Mouse (Mus musculus) layer of hippocampus, adult 9-11 months (tissue): ENCODE results near the gene Vdac1.
"Not testable (repeated sequence)": the region's sequence is repeated elsewhere in the genome, so short reads cannot be mapped to it uniquely, and the experiment has no call there.

Experiments
- DNase-seq: peaks from one replicate; pipeline ENCODE4 v3.0.0; 2022

Vdac1 gene

GRCm38 (mm10) chr11:52377579-52377978, 16.9 kb downstream of the Vdac1 start:
- DNase-seq: no peak

DNA sequence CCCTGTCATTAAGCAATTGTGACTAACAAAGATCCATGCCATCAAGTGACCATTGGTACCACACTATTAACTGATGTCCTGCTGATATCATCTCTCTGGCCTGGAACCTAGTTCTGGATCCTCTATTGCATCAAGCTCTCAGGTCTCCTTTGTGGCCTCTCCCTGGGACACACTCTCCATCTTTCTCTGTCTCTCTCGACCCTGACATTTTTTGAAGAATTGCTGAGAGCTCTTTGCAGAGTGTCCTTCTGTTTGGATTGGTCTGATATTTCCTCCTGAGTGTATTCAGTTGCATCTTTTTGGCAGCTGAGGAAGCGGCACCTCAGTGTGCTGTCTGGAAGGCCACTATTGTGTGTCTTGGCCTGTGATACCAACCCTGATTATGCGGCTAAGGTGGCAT, 18.6 kb downstream of the Vdac1 start:
- no peak for DNase-seq

DNA sequence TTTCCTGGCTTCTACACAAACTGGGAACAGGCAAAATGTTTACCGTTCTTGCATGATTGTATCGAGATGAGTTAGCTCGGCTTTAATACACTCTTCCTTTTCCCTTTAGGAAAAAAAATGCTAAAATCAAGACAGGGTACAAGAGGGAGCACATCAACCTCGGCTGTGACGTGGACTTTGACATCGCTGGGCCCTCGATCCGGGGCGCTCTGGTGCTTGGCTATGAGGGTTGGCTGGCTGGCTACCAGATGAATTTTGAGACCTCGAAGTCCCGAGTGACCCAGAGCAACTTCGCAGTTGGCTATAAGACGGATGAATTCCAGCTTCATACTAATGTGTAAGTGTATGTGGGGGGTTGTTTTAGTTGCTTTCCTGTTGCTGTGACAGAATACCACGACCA, 23.1 kb downstream of the Vdac1 start:
- no peak for DNase-seq

DNA sequence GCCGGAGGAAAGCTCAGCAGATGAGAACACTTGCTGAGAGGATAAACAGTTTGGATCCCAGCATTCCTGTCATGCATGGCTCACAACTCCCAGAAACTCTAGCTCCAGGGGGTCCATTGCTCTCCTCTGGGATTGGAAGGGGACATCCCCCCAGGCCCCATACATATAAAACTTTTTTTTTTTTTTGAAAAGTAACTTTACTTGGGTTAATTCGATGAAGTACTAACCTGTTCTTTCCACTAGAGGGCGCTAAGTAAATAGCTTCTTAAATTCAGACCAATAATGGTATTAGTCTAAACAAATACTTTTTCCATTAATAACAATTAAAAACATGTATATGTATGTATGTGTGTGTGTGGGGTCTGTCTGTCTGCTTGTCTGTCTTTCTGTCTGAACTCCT, 24.0 kb downstream of the Vdac1 start:
- no peak for DNase-seq

- no peak for DNase-seq
Measured at GRCm38 (mm10) chr11:52386892-52387291, 26.2 kb downstream of the Vdac1 start.

DNA sequence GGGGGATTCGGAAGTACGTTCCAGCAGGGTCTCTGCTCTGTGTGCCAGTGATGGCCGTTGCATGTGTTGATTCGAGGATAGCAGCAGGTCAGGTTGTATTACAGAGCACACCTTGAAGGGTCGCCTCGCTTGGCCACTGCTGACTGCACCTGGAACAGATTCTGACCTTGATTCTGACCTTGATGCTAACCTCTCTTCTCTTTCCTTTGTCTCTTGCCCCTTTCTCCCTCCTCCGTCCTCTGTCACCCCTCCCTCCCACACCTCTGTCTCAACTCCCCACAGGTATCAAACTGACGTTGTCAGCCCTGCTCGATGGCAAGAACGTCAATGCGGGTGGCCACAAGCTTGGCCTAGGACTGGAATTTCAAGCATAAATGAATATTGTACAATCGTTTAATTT, 27.5 kb downstream of the Vdac1 start:
- DNase-seq: no peak

- DNase-seq: not testable (repeated sequence)
Measured at GRCm38 (mm10) chr11:52388979-52389378, 28.3 kb downstream of the Vdac1 start.

DNA sequence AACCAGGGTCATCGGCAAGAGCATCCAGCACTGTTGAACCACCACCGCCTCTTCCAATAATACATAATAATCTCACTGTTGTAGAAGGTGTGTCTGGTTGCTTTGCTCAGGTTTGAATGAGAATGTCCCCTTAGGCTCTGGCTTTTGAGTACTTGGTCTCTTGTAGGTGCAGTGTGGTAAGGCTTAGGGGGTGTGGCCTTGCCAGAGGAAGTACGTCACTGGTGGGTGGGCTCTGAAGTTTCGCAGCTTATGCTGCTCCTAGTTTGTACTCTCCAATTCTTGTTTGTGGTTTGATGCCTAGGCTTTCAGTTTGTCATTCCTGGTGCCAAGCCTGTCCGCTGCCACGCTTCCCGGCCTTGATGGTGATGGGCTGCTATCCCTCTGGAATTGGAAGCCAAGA, 29.3 kb downstream of the Vdac1 start:
- no peak for DNase-seq

DNA sequence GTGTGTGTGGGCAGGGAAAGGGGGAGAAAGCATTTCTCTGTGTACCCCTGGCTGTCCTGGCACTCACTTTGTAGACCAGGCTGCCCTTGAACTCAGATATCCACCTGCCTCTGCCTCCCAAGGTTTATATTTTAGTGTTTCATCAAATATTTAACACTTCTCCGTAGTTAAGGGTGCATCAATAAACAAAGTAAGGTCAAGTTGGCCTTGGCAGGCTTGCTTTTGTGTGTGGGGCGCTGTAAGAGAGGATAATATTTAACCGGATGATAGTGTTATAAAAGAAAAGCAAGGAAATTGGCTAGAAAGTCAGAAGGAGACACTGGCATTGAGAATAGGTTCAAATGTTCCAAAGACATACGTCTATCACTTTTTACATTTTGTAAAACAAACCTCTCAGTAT, 33.8 kb downstream of the Vdac1 start:
- no peak for DNase-seq

DNA sequence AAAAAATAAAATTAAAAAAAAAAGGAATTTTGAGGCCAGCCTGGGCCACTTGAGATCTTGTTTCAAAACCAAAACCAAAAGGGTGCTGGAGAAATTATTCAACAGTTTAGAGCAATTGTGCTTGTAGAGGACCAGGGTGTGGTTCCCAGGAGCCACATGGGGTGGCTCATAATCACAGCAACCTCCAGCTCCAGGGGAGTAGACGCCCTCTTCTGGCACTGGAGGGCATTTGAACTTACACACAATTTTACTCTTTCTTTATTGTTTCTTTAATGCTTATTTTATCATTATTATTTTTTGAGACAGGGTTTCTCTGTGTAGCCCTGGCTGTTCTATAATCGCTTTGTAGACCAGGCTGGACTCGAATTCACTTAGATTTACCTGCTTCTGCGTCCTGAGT, 34.7 kb downstream of the Vdac1 start:
- no peak for DNase-seq

GRCm38 (mm10) chr11:52395940-52396596, 35.4 kb downstream of the Vdac1 start, which contains the start of gene 9530068E07Rik:
TSS of gene 9530068E07Rik (plus strand) at chr11:52396428.
- peak; percentile 94 for DNase-seq

- DNase-seq: no peak
Measured at GRCm38 (mm10) chr11:52396597-52397188, 36.0 kb downstream of the Vdac1 start.

DNA sequence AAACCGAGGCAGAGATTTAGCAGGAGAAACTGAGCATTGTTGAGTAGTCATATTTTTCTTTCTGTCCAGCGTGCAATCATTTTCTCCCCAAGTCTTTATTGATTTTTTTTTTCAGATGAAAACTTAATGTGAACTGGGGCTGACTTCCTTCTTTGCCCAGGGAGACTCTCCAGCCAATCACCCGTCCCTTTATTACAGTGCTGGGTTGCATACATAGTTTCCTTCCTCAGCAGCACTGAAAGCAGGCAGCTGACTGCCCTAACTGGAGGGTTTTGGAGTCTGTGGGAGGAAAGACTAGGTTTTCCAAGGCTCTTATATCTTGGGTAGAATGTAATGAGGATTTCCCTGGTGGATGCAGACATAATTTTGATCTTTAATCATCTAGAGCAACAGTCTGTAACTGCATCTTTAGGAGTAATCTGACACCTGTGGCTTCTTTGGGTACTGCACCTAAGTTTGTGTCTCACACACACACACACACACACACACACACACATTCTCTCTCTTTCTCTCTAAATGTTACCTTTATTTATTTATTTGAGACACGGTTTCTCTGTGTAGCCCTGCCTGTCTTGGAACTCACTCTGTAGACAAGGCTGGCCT, 36.8 kb downstream of the Vdac1 start:
- no peak for DNase-seq

DNA sequence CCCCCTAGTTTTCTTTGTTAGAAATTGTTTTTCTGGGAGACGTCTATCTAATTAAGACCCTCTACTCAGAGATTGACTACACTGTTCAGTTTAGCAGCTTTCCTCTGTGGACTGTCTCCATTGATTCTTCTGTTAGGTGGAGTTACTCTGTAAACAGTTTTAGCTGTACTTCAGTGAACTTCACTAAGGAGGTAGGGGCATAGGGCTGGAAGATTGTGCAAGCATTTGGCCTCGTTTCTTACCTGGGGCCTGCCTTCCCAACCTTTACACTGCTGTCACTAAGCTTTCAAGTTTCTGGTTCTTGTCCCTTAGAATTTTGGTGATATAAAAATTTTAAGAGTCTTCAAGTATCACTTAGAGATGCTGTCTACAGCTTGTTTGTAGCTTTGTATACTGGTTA, 40.8 kb downstream of the Vdac1 start:
- DNase-seq: no peak

DNA sequence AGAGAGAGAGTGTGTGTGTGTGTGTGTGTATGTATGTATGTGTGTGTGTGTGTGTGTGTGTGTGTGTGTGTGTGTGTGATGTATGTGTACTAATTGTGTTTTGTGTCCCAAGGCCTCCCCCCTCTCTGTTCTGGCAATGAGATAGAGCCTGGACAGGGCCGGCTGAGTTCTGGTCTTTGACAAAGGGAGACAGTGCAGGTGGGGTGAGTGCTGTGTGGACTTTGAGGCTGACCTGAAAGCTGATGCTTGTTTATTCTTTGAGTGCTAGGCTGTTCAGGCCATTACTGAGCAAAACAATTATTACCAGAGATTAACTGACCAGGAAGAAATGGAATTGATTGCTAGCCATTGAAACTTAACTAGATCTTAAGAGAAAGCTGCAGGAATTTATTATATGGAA, 41.9 kb downstream of the Vdac1 start:
- DNase-seq: no peak

DNA sequence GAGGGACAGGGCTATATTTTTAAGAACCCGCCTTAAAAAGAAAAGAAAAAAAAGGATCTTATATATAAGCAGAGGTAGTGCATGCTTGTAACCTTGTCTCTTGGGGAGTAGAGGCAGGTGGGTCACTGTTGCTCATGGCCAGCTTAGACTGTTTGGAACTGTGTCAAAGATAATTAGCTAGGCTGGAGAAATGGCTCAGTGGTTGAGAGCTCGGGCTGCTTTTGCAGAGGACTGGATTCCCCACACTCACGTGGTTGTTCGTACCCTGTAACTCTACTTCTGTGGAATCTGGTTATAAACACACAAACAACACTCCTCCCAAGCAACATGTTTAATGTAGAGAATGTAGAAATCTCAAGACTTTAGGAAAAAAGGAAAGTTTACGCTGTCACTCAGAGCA, 43.5 kb downstream of the Vdac1 start:
- no peak for DNase-seq

GRCm38 (mm10) chr11:52405196-52405688, 44.6 kb downstream of the Vdac1 start:
- DNase-seq: no peak

DNA sequence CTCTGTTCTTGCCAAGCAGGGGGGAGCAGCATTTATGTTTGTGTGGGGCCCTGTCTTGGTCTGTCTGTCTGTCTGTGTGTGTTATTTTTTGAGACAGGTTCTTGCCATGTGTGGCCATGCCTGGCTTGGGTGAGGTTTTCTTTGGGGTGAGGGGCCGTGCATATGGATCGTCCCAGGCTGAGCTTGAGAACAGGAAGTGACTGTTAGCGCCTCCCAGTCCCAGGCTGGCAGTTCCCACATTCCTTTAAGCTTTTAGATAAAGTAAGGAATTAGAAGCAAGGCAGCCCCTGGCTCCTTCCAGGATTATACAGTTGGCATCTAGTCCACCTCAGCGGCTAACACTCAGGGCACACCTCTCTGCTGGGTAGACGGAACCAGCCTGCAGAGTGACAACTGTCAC, 48.7 kb downstream of the Vdac1 start:
- no peak for DNase-seq

DNA sequence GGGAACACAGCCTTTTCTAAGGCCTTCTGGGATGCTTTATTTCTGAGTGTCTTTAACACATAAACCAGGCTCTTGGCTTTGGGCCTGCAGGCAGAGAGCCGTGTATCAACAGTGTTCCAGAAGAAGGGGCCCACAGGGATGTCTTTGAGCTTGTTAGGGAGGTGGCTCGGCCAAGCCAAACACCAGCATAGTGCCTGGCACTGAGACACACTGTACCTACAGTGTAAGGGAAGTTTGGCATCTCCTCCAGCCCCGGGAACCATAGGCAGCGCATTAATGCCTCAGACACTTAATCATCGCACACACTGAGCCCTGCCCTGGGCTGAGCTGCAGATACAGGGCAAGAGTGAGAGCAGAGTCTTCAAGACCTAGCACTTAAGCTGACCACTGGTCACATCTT, 57.7 kb downstream of the Vdac1 start:
- DNase-seq: no peak

GRCm38 (mm10) chr11:52419246-52419645, 58.6 kb downstream of the Vdac1 start:
- DNase-seq: no peak

- no peak for DNase-seq
Measured at GRCm38 (mm10) chr11:52419861-52420260, 59.2 kb downstream of the Vdac1 start.

- no peak for DNase-seq
Measured at GRCm38 (mm10) chr11:52420296-52421052, 59.8 kb downstream of the Vdac1 start.

DNA sequence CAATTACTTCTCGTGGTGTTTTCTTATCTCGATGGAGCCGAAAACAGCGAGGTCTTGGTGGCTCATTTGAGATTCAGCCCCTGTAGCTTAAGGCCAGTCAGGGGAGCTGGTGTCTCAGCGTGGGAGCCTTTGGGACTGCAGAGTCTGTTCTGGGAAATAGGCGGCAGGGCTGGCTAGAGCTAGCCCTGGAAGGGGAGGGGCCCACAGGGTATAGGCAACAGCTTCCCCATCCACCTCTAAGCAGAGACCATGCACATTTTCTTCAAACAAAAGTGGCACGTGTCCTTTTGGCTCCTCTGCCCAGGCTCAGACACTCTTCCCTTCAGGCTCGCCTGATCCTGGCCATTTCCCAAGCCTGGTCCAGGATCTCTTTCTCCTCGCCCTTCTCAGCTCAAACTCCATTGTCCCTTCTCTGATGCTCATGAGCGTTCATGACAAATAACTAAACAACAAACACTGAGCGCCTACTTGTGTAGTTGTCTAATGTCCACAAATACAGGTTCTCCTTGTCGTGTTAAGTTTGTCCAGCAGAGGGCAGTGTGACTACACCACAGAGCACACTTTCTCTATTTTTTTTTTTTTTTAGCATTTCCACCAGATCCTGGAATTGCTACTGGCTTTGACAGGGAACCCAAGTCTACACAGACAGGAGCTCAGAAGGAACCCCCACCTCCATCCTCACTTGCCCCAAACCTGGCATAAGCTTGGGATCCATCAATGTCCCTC, 60.6 kb downstream of the Vdac1 start:
- DNase-seq: peak; percentile 42
